In the genomic region with DNA sequence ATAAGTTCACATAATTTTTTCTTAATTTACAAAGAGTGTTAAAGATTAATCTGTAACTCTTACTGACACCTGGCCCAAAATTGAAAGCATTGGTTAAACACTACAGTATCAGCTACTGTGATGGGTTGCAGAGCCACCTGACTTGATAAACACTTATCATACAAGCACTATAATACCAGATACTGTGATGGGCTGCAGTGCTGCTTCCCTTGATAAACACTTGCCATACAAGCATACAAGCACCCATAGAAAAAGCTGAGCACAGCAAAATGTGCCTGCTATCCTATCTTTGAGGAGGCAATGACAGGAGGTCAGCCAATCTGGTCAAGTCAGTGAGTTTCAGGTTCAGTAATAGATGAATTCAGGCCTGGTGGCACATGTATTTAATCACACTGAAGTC, we compare ENCODE assay signal across 30 mouse cellular contexts. TPM values are rescaled to one million over a fixed set of nuclear protein-coding genes. Genes with fewer than 3 reads are reported as not detected.
A peak's percentile ranks its signal among the peaks of the same experiment; 100 is the strongest.
DNase-seq lines count a peak whose midpoint lies in the region; ATAC-seq and TF ChIP-seq lines count a peak whose summit lies in the region.
"Had no signal": no experiment of that assay in that cellular context is flagged by ENCODE, and none has a peak within 500 bp of the region (broad histone marks: within the 10 kb centered on the region; RNA-seq: fewer than 3 reads in every experiment).

No protein-coding gene starts in this region.

- H3K9ac ChIP-seq in liver, embryonic 12.5 days, result no peak overlapping the region
- no peak overlapping the region for H3K9ac ChIP-seq in liver, embryonic 14.5 days (replicated peaks)
- H3K9ac ChIP-seq: embryonic facial prominence, embryonic 13.5 days; forebrain, embryonic 12.5 days; forebrain, embryonic 15.5 days; heart, embryonic 13.5 days; hindbrain, embryonic 14.5 days had no signal

- H3K4me3 ChIP-seq in liver, embryonic 12.5 days, result no peak overlapping the region
- no peak overlapping the region for H3K4me3 ChIP-seq in liver, embryonic 14.5 days (ENCODE audit: insufficient read depth in 1 of 2, low read depth in 2 of 2, low read length in 2 of 2)
- H3K4me3 ChIP-seq: embryonic facial prominence, embryonic 10.5 days; embryonic facial prominence, embryonic 13.5 days; erythroblast, embryonic 14.5 days; forebrain, embryonic 12.5 days; forebrain, embryonic 15.5 days; heart, adult 2 months; heart, embryonic 10.5 days; heart, embryonic 13.5 days had no signal

- H3K4me2 ChIP-seq in liver, embryonic 12.5 days, result no peak overlapping the region
- H3K4me2 ChIP-seq in liver, embryonic 14.5 days (ENCODE audit: low read depth), result no peak overlapping the region
- H3K4me2 ChIP-seq: embryonic facial prominence, embryonic 13.5 days; forebrain, embryonic 12.5 days; forebrain, embryonic 15.5 days; heart, embryonic 13.5 days; hindbrain, embryonic 14.5 days had no signal

- ATAC-seq in liver, embryonic 12.5 days, result 0 out of 2 replicates have a peak, but pooled peaks have one; percentile 30
- ATAC-seq in liver, embryonic 14.5 days (ENCODE audit: insufficient read depth), result peak; percentile 41; the same call in 1 of the 2 replicates
- peak; percentile 63 for ATAC-seq in megakaryocyte-erythroid progenitor cell, adult 5-6 weeks (replicated peaks; ENCODE audit: low FRiP score, low TSS enrichment, poor library complexity, severe bottlenecking)
- ATAC-seq: CD4-positive, CD25-positive, alpha-beta regulatory T cell, adult 4 months; forebrain, embryonic 15.5 days; hindbrain, postnatal 0 days; inflammation-experienced regulatory T-cells, adult 6 months; Patski had no signal

- H3K36me3 ChIP-seq in liver, embryonic 12.5 days, result peaks cover 99% of the 10 kb centered on the region
- peaks cover 72% of the 10 kb centered on the region for H3K36me3 ChIP-seq in liver, embryonic 14.5 days (replicated peaks; ENCODE audit: control insufficient read depth, insufficient read depth, low read depth)

- TF ChIP-seq CTCF in liver, embryonic 14.5 days (IDR thresholded peaks at IDR 0.05; ENCODE audit: low read depth), result no peak

- TF ChIP-seq EP300 in liver, embryonic 14.5 days (IDR thresholded peaks at IDR 0.05; ENCODE audit: low read depth), result no peak

- H3K27ac ChIP-seq in liver, embryonic 12.5 days, result no peak overlapping the region
- H3K27ac ChIP-seq in liver, embryonic 14.5 days, result no peak overlapping the region
- H3K27ac ChIP-seq: embryonic facial prominence, embryonic 10.5 days; embryonic facial prominence, embryonic 13.5 days; forebrain, embryonic 12.5 days; forebrain, embryonic 15.5 days; heart, adult 2 months; heart, embryonic 10.5 days; heart, embryonic 13.5 days; hindbrain, embryonic 14.5 days; hindbrain, postnatal 0 days had no signal

- peaks cover 4% of the 10 kb centered on the region; the same call in 1 of the 2 replicates for H3K4me1 ChIP-seq in liver, embryonic 12.5 days
- H3K4me1 ChIP-seq in liver, embryonic 14.5 days (replicated peaks; ENCODE audit: control insufficient read depth in 2 of 2, insufficient read depth in 2 of 2, low read length in 1 of 2), result peaks cover 0 to 2% of the 10 kb centered on the region in 2 experiments; a peak in 1 of 4 replicates
- H3K4me1 ChIP-seq: embryonic facial prominence, embryonic 10.5 days; embryonic facial prominence, embryonic 13.5 days; heart, embryonic 10.5 days; heart, embryonic 13.5 days had no signal

- H3K9me3 ChIP-seq in liver, embryonic 12.5 days (replicated peaks), result no peaks in the 10 kb centered on the region
- no peaks in the 10 kb centered on the region for H3K9me3 ChIP-seq in liver, embryonic 14.5 days (ENCODE audit: control insufficient read depth, low read length)
- H3K9me3 ChIP-seq: embryonic facial prominence, embryonic 10.5 days; embryonic facial prominence, embryonic 13.5 days; forebrain, embryonic 12.5 days; forebrain, embryonic 15.5 days; heart, embryonic 10.5 days; heart, embryonic 13.5 days had no signal

- DNase-seq in liver, result no peak
- no peak for DNase-seq in liver, embryonic 14.5 days (ENCODE audit: low read depth in 3 of 3, low spot score in 3 of 3)
- no peak for DNase-seq in testis, postnatal 10 days (ENCODE audit: low spot score)
- no peak for DNase-seq in cerebellum, postnatal 36 days
- DNase-seq: adrenal gland, adult 2 months; adrenal gland, postnatal 14 days; cerebellum, adult 11 months; cerebellum, adult 2 months; cerebellum, adult 9-11 months; cerebellum, postnatal 25 days; embryo, embryonic 11 days; gastrocnemius, postnatal 10 days; gastrocnemius, postnatal 36 days; heart, adult 2 months; heart, postnatal 14 days; heart, postnatal 4 days had no signal

- H3K27me3 ChIP-seq in liver, embryonic 12.5 days (replicated peaks), result no peaks in the 10 kb centered on the region
- H3K27me3 ChIP-seq in liver, embryonic 14.5 days (ENCODE audit: control insufficient read depth, insufficient read depth, low read length), result no peaks in the 10 kb centered on the region
- H3K27me3 ChIP-seq: embryonic facial prominence, embryonic 13.5 days; forebrain, embryonic 12.5 days; forebrain, embryonic 15.5 days; heart, embryonic 13.5 days; Patski had no signal

RNA-seq across cellular contexts. Expression of gene Zfp143, which starts 24.2 kb away (rescaled TPM):
- 13.5 and 14.2 TPM in 2 replicates for polyA plus RNA-seq in liver, embryonic 12.5 days (2016; fragmentation: Nextera tagmentation; extraction: Ambion mirVana)
- polyA plus RNA-seq in liver, embryonic 14.5 days (2012; rRNA removed), result 6.8 and 8.2 TPM in 2 replicates
- polyA plus RNA-seq in liver, embryonic 14.5 days (2014; fragmentation: Nextera tagmentation; extraction: Ambion mirVana), result 8.6 and 9.3 TPM in 2 replicates
- total RNA-seq in megakaryocyte-erythroid progenitor cell, adult 5-6 weeks (2014; fragmentation: Nextera tagmentation), result 18.8 and 25.7 TPM in 2 replicates
- total RNA-seq in megakaryocyte-erythroid progenitor cell, adult 5-6 weeks (2017), result 30.1 and 47.0 TPM in 2 replicates

RNA-seq across cellular contexts. Expression of gene Wee1, which starts 36.6 kb away (rescaled TPM):
- 23.6 and 24.9 TPM in 2 replicates for polyA plus RNA-seq in liver, embryonic 12.5 days (2016; fragmentation: Nextera tagmentation; extraction: Ambion mirVana)
- 7.1 and 8.8 TPM in 2 replicates for polyA plus RNA-seq in liver, embryonic 14.5 days (2012; rRNA removed)
- 8.1 and 9.4 TPM in 2 replicates for polyA plus RNA-seq in liver, embryonic 14.5 days (2014; fragmentation: Nextera tagmentation; extraction: Ambion mirVana)
- 42.8 and 48.8 TPM in 2 replicates for total RNA-seq in megakaryocyte-erythroid progenitor cell, adult 5-6 weeks (2014; fragmentation: Nextera tagmentation)
- 27.0 and 27.8 TPM in 2 replicates for total RNA-seq in megakaryocyte-erythroid progenitor cell, adult 5-6 weeks (2017)
